Mouse (Mus musculus) bone marrow macrophage, adult 2 months (primary cell): ENCODE data around the gene Coq10a.

Experiments used
- CTCF ChIP-seq: IDR thresholded peaks from 2 replicates; pipeline ENCODE4 v1.5.1; 2012; ENCODE audit warnings: low read depth, mild to moderate bottlenecking, low read length, moderate library complexity
- POLR2A ChIP-seq: IDR thresholded peaks from 2 replicates; pipeline ENCODE4 v1.6.1; 2012; ENCODE audit warnings: mild to moderate bottlenecking, low read depth, low read length, borderline replicate concordance

DNA sequence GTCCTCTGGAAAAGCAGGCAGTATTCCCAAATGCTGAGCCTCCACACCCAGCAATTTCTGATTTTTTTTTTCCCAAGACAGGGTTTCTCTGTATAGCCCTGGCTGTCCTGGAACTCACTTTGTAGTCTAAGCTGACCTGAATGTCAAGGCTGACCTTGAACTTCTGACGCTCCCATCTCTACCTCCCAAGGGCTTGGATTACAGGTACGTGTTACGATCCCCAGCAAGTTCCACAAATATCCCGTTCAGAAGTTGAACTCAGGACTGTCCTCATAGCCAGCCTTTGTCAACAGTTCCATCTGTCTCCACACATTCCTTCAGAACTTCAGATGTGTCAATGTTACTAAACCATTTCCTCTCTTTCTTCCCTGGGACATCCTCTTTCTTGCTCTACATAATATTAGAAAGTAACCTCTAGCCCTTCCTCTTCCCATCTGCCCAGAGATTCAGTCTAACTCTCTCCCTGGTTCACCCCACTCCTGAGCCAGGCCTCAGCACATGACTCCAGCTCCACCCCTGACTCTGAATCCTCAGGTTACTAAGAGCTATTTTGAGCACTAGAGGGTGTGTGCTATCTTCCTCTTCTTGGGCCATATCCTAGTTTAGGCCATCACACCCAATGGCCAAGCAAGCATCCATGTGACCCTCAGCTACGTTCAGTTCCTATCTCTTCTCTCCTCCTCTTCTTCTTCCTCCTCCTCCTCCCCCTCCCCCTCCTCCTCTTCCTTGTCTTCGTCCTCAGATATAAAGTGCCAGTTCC, 4.4 kb upstream of the Coq10a start:
- TF ChIP-seq CTCF (no peak), POLR2A (no peak)
